Mouse (Mus musculus) bone marrow, adult 2 months (tissue): Measurements from ENCODE around the gene Tenm4.

ENCODE experiments used
- CTCF ChIP-seq: fragments of 200-500 bp; IDR thresholded peaks from 2 replicates; pipeline ENCODE4 v1.5.1; 2011; ENCODE audit warnings: low read length, control low read depth; ENCODE audit not compliant: control insufficient read depth, insufficient read depth
- POLR2A ChIP-seq: fragments of 200-500 bp; IDR thresholded peaks from 2 replicates; pipeline ENCODE4 v1.6.1; 2011; ENCODE audit warnings: low read depth, mild to moderate bottlenecking, control low read depth, low read length, borderline replicate concordance; ENCODE audit not compliant: control insufficient read depth

- TF ChIP-seq CTCF (no peak), POLR2A (no peak)
Observed at GRCm38 (mm10) chr7:96773585-96774225, 602.7 kb downstream of the Tenm4 start.
